Mouse (Mus musculus) embryonic facial prominence, embryonic 11.5 days (tissue): ENCODE measurements around the gene Iqcb1. TPM values are rescaled to one million over a fixed set of nuclear protein-coding genes. Genes with fewer than 3 reads are reported as not detected.
A peak's percentile ranks its signal among the peaks of the same experiment; 100 is the strongest.

Experiments
- ATAC-seq: fragments of 200-750 bp; cut with Nextera tagmentation; replicated peaks from 2 replicates; pipeline ENCODE4 v1.8.0; 2017; ENCODE audit warnings: low read depth; ENCODE audit not compliant: insufficient number of reproducible peaks, low FRiP score, low TSS enrichment
- DNase-seq: peaks from one replicate; pipeline ENCODE4 v3.0.0-alpha.2; 2015; ENCODE audit warnings: low spot score
- H3K27ac ChIP-seq: fragments of 300-500 bp; sonication (generic); replicated peaks from 2 replicates; pipeline ENCODE4 v1.5.1; 2014; ENCODE audit warnings: mild to moderate bottlenecking, low read depth, low read length, control low read depth
- H3K27me3 ChIP-seq: fragments of 300-500 bp; sonication (generic); 2 replicates; pipeline ENCODE4 v1.6.1; 2014; ENCODE audit warnings: mild to moderate bottlenecking, low read length, moderate library complexity, mixed read lengths; ENCODE audit not compliant: control insufficient read depth, insufficient read depth
- H3K36me3 ChIP-seq: fragments of 300-500 bp; sonication (generic); replicated peaks from 2 replicates; pipeline ENCODE4 v1.6.1; 2014; ENCODE audit warnings: low read depth, mild to moderate bottlenecking, low read length, moderate library complexity, mixed read lengths; ENCODE audit not compliant: control insufficient read depth, insufficient read depth
- H3K4me1 ChIP-seq: fragments of 300-500 bp; sonication (generic); 2 replicates; pipeline ENCODE4 v1.6.1; 2014; ENCODE audit warnings: low read length, mixed read lengths; ENCODE audit not compliant: control insufficient read depth, insufficient read depth
- H3K4me2 ChIP-seq: fragments of 300-500 bp; sonication (generic); 2 replicates; pipeline ENCODE4 v1.6.1; 2014; ENCODE audit warnings: low read depth, mild to moderate bottlenecking, control low read depth, low read length, moderate library complexity
- H3K4me3 ChIP-seq: fragments of 300-500 bp; sonication (generic); 2 replicates; pipeline ENCODE4 v1.5.1; 2014; ENCODE audit warnings: low read depth, low read length, control low read depth
- H3K9ac ChIP-seq: fragments of 300-500 bp; sonication (generic); replicated peaks from 2 replicates; pipeline ENCODE4 v1.6.1; 2014; ENCODE audit warnings: mild to moderate bottlenecking, control low read depth, low read length
- H3K9me3 ChIP-seq: fragments of 300-500 bp; sonication (generic); replicated peaks from 2 replicates; pipeline ENCODE4 v1.6.1; 2016; ENCODE audit warnings: mild to moderate bottlenecking, low read length, inconsistent platforms, mixed read lengths; ENCODE audit not compliant: control insufficient read depth
- WGBS: fragments of 180-500 bp; shearing (Covaris S2); extraction: QIAGEN DNeasy Blood & Tissue Kit; methylation state at CpG from one replicate; pipeline ENCODE4 v1.1.7; 2014; 5-methylcytosine and 5-hydroxymethylcytosine counted together
- polyA plus RNA-seq: library from polyadenylated mRNA; unstranded; fragments of >200 nt; fragmentation: Nextera tagmentation; extraction: Ambion mirVana; gene quantifications from 2 replicates; pipeline ENCODE4 v1.2.1, GENCODE M21; 2014

The Iqcb1 gene
- polyA plus RNA-seq, 1 experiment from 2014 or later, result 85.4 TPM

DNA sequence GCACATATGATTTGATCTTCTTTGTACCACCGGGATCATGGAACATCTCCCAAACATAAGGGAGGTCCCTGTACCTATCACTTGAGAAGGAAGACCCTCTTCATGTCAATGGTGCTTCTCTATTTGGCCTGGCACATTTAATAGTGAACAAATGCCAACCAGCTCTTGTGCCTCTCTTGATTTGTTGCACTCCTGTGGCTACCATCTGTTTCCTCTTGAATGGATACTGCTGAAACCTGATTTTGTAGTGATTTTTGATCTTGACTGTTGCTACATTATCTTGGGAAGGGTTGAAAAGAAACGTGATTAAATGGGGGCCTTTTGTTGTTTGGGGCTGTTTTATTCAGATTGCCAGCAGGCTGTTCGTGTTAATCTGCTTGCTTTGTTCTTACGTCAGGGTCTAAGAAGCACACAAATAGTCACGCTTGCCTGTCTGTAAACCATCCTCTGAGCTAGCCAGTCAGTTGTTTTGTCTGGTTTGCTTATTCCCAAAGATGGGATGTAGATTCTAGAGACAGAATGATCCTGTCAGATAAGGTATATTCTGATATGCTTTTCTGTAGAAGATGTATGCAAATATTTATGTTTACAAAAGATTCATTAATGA lies 54.7 kb downstream of the Iqcb1 start:
- Histone ChIP-seq H3K4me3 (no peak overlapping the region), H3K9ac (no peak overlapping the region), H3K4me1 (no peaks in the 10 kb centered on the region), H3K36me3 (no peaks in the 10 kb centered on the region), H3K27me3 (no peaks in the 10 kb centered on the region), H3K27ac (no peak overlapping the region), H3K9me3 (no peaks in the 10 kb centered on the region), H3K4me2 (no peak overlapping the region)
- ATAC-seq (no peak), DNase-seq (no peak)
- 69% methylated on average over 5 of the region's 5 CpGs for WGBS

DNA sequence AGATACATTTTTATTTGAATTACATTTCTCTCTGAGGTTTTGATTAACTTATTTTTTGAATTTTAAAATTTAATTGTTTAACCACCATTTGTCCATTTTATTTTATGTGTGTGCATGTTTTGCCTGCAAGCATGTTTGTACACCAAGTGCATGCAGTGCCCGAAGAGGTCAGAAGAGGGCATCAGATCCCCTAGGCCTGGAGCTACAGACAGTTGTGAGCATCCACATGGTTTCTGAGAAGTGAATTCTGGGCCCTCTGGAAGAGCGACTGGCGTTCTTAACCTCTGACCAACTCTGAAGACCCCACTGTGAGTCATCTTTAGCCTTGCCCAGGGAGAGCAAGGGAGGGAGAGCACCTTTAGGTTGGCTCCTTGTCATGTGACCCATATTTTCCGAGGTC lies 56.7 kb downstream of the Iqcb1 start:
- no peaks in the 10 kb centered on the region for H3K36me3 ChIP-seq
- H3K27me3 ChIP-seq, result no peaks in the 10 kb centered on the region
- H3K4me1 ChIP-seq, result no peaks in the 10 kb centered on the region
- WGBS, result 88% methylated on average over 4 of the region's 4 CpGs
- H3K27ac ChIP-seq, result no peak overlapping the region
- H3K9me3 ChIP-seq, result no peaks in the 10 kb centered on the region
- H3K9ac ChIP-seq, result no peak overlapping the region
- DNase-seq, result peak; percentile 32
- no peak for ATAC-seq
- H3K4me2 ChIP-seq, result no peak overlapping the region
- H3K4me3 ChIP-seq, result no peak overlapping the region

DNA sequence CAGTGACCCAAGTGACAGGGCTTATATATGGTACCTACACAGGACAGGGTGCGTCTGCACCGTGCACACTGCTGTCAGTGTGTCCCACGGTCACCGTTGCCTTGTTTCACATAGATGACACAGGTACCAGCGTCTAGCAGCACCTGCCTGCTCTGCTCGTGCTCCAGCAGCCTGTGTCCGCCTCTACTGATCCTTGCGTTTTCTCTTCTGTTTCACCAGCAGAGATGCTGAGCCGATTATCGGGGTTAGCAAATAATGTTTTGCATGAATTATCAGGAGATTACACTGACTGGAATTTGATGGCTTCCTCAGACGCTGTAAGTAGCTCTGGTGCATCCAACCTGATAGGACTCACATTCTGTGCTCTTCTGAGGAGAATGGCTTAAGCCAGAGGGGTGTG lies 57.7 kb downstream of the Iqcb1 start:
- no peak overlapping the region for H3K4me2 ChIP-seq
- no peaks in the 10 kb centered on the region for H3K9me3 ChIP-seq
- H3K4me1 ChIP-seq, result no peaks in the 10 kb centered on the region
- H3K4me3 ChIP-seq, result no peak overlapping the region
- ATAC-seq (no peak), DNase-seq (no peak)
- WGBS, result 93% methylated on average over 11 of the region's 11 CpGs
- H3K36me3 ChIP-seq, result no peaks in the 10 kb centered on the region
- no peaks in the 10 kb centered on the region for H3K27me3 ChIP-seq
- H3K9ac ChIP-seq, result no peak overlapping the region
- no peak overlapping the region for H3K27ac ChIP-seq

DNA sequence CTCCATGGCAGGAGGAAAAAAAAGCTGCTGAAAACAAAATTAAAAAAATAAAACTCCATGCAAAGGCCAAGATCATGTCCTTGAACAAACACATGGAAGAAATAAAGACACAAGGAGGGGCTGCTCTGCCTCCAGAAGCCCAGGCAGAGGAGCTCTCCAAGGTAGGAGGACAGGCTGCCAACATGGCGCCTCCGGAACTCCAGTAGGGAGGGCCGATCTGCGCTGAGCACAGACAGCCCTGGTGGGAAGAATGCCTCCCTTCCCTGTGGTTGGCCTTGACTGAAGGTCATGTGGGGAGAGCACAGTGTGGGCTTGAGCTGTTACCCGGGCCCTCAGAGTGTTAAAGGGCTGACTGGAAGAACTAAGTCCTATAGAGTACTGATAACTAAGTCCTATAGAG lies 59.4 kb downstream of the Iqcb1 start:
- Histone ChIP-seq H3K9ac (no peak overlapping the region), H3K9me3 (no peaks in the 10 kb centered on the region), H3K27me3 (no peaks in the 10 kb centered on the region), H3K4me2 (no peak overlapping the region), H3K36me3 (no peaks in the 10 kb centered on the region), H3K4me1 (no peaks in the 10 kb centered on the region), H3K27ac (no peak overlapping the region), H3K4me3 (no peak overlapping the region)
- WGBS, result 74% methylated on average over 5 of the region's 5 CpGs
- peak; percentile 35 for DNase-seq
- ATAC-seq, result 0 out of 2 replicates have a peak, but pooled peaks have one; percentile 3

DNA sequence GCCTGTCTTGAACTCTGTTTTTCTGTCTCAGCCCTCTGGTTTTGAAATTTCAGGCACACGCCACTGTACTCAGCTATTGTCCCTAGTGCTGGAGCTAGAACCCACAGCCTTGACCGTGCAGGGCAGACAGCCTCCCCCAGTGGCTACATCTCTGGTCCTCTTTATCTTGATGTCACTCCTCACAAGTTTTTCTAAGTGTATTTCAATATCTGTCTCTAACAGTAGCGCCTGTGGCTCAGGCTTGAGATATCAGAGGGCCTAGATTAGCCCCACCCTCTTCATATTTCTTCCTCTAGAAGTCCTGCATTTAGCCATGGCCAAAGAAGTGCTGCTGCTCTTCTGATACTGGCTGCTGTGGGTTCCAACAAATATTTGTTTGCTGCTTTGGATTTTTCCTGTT lies 62.4 kb downstream of the Iqcb1 start:
- WGBS, result 87% methylated on average over 3 of the region's 3 CpGs
- Histone ChIP-seq H3K9ac (no peak overlapping the region), H3K4me3 (no peak overlapping the region), H3K9me3 (no peaks in the 10 kb centered on the region), H3K4me2 (no peak overlapping the region), H3K4me1 (no peaks in the 10 kb centered on the region), H3K36me3 (no peaks in the 10 kb centered on the region; the same call in 1 of the 2 replicates), H3K27ac (no peak overlapping the region), H3K27me3 (no peaks in the 10 kb centered on the region)
- no peak for DNase-seq
- ATAC-seq, result no peak

DNA sequence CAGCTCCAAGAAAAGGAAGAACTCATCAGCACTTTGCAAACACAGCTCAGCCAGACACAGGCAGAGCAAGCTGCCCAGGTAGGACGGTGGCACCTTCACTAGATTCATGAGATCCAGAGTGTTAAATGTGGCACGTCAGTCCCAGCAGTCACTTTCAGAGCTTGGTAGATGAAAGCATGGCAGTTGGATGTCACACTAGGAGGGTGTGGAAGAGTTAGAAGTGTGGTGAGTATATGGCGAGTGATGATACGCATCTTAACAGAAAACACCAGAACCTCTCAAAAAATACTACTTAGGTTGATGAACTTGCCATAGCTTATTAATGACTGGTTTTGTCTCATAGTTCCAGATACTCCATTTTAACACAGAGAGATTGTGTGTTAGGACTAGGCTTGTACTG lies 63.2 kb downstream of the Iqcb1 start:
- H3K27me3 ChIP-seq, result no peaks in the 10 kb centered on the region
- 93% methylated on average over 4 of the region's 4 CpGs for WGBS
- no peak overlapping the region for H3K4me2 ChIP-seq
- H3K9ac ChIP-seq, result no peak overlapping the region
- DNase-seq (no peak), ATAC-seq (no peak)
- H3K4me1 ChIP-seq, result no peaks in the 10 kb centered on the region
- H3K9me3 ChIP-seq, result no peaks in the 10 kb centered on the region
- no peak overlapping the region for H3K4me3 ChIP-seq
- H3K36me3 ChIP-seq, result no peaks in the 10 kb centered on the region; the same call in 1 of the 2 replicates
- no peak overlapping the region for H3K27ac ChIP-seq

GRCm38 (mm10) chr16:36893317-36893716 lies 65.1 kb downstream of the Iqcb1 start:
- 93% methylated on average over 10 of the region's 10 CpGs for WGBS
- ATAC-seq, result no peak

DNA sequence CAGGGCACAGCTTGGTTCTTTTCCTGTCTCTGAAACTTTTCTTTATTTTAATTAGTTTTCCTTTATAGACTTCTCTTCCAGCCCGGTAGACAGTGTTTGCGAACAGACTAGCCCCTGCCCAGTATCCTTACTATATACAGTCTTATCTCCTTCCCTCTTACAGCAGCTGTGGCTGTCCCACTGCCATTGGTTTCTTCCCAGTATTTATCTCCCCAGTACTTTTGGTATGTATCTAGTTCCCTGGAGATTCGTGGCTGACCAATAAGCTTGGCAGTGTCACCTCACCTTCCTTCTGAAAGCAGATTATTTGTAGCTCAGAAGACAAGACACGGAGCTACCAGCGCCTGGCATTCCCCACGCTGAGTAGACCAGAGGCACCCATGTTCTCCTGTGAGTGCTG lies 68.5 kb downstream of the Iqcb1 start:
- no peak for ATAC-seq
- H3K4me3 ChIP-seq, result no peak overlapping the region
- no peaks in the 10 kb centered on the region for H3K9me3 ChIP-seq
- DNase-seq, result no peak
- H3K9ac ChIP-seq, result no peak overlapping the region
- no peaks in the 10 kb centered on the region for H3K4me1 ChIP-seq
- H3K27me3 ChIP-seq, result no peaks in the 10 kb centered on the region
- WGBS, result 95% methylated on average over 6 of the region's 6 CpGs
- H3K36me3 ChIP-seq, result peaks cover 2% of the 10 kb centered on the region
- H3K4me2 ChIP-seq, result no peak overlapping the region
- no peak overlapping the region for H3K27ac ChIP-seq

More at GRCm38 (mm10) chr16:36893317-36893716, 65.1 kb downstream of the Iqcb1 start:
- H3K27me3 ChIP-seq, result no peaks in the 10 kb centered on the region
- H3K9ac ChIP-seq, result no peak overlapping the region
- peaks cover 2% of the 10 kb centered on the region for H3K36me3 ChIP-seq
- H3K27ac ChIP-seq, result no peak overlapping the region
- no peak overlapping the region for H3K4me3 ChIP-seq
- H3K9me3 ChIP-seq, result no peaks in the 10 kb centered on the region
- no peak for DNase-seq
- H3K4me2 ChIP-seq, result no peak overlapping the region
- H3K4me1 ChIP-seq, result no peaks in the 10 kb centered on the region
